Mouse (Mus musculus): Measurements from ENCODE around the gene Gtf3c1.
"Not testable (repeated sequence)": the region's sequence is repeated elsewhere in the genome, so short reads cannot be mapped to it uniquely, and the experiment has no call there.

Gtf3c1 gene

GRCm38 (mm10) chr7:125707593-125708022 lies at the start of gene Gtf3c1, which contains the start of gene D430042O09Rik:
Gene Gtf3c1 (minus strand): TSS chr7:125707780.
Gene D430042O09Rik (plus strand): TSS chr7:125707888.
- peak; percentile 100 for DNase-seq (ENCODE audit: low spot score in 2 of 2)

GRCm38 (mm10) chr7:125756806-125757205 lies 49.2 kb upstream of the Gtf3c1 start:
- no peak for DNase-seq (ENCODE audit: low spot score in 2 of 2)

GRCm38 (mm10) chr7:125753326-125753715 lies 45.7 kb upstream of the Gtf3c1 start:
- DNase-seq (ENCODE audit: low spot score in 2 of 2) = peak; percentile 24 to 35

- no peak for DNase-seq (ENCODE audit: low spot score in 2 of 2)
Measured at GRCm38 (mm10) chr7:125752699-125753325, 45.2 kb upstream of the Gtf3c1 start.

- DNase-seq (ENCODE audit: low spot score in 2 of 2) = no peak
Measured at GRCm38 (mm10) chr7:125748186-125748585, 40.6 kb upstream of the Gtf3c1 start.

- no peak for DNase-seq (ENCODE audit: low spot score in 2 of 2)
Measured at GRCm38 (mm10) chr7:125747316-125747690, 39.7 kb upstream of the Gtf3c1 start.

GRCm38 (mm10) chr7:125746621-125747315 lies 39.2 kb upstream of the Gtf3c1 start:
- no peak for DNase-seq (ENCODE audit: low spot score in 2 of 2)

GRCm38 (mm10) chr7:125744774-125745173 lies 37.2 kb upstream of the Gtf3c1 start:
- no peak for DNase-seq (ENCODE audit: low spot score in 2 of 2)

- peak; percentile 43 to 55 for DNase-seq (ENCODE audit: low spot score in 2 of 2)
Measured at GRCm38 (mm10) chr7:125741271-125741703, 33.7 kb upstream of the Gtf3c1 start.

- DNase-seq (ENCODE audit: low spot score in 2 of 2) = no peak
Measured at GRCm38 (mm10) chr7:125740521-125740920, 32.9 kb upstream of the Gtf3c1 start.

- DNase-seq (ENCODE audit: low spot score in 2 of 2) = no peak
Measured at GRCm38 (mm10) chr7:125736366-125737015, 28.9 kb upstream of the Gtf3c1 start.

GRCm38 (mm10) chr7:125733791-125734190 lies 26.2 kb upstream of the Gtf3c1 start:
- DNase-seq (ENCODE audit: low spot score in 2 of 2) = peak; percentile 15 to 17

GRCm38 (mm10) chr7:125731679-125732078 lies 24.1 kb upstream of the Gtf3c1 start:
- DNase-seq (ENCODE audit: low spot score in 2 of 2) = peak; percentile 18 to 20

- no peak for DNase-seq (ENCODE audit: low spot score in 2 of 2)
Measured at GRCm38 (mm10) chr7:125723189-125723972, 15.8 kb upstream of the Gtf3c1 start.

- DNase-seq (ENCODE audit: low spot score in 2 of 2) = no peak
Measured at GRCm38 (mm10) chr7:125722127-125722526, 14.5 kb upstream of the Gtf3c1 start.

GRCm38 (mm10) chr7:125721033-125721432 lies 13.5 kb upstream of the Gtf3c1 start:
- DNase-seq (ENCODE audit: low spot score in 2 of 2) = no peak

GRCm38 (mm10) chr7:125720370-125720769 lies 12.8 kb upstream of the Gtf3c1 start:
- peak; percentile 10 to 31 for DNase-seq (ENCODE audit: low spot score in 2 of 2)

GRCm38 (mm10) chr7:125717612-125718011 lies 10.0 kb upstream of the Gtf3c1 start:
- DNase-seq (ENCODE audit: low spot score in 2 of 2) = no peak

- DNase-seq (ENCODE audit: low spot score in 2 of 2) = peak; percentile 31 to 44
Measured at GRCm38 (mm10) chr7:125716724-125717123, 9.1 kb upstream of the Gtf3c1 start.

- DNase-seq (ENCODE audit: low spot score in 2 of 2) = no peak
Measured at GRCm38 (mm10) chr7:125714803-125715202, 7.2 kb upstream of the Gtf3c1 start.

- DNase-seq (ENCODE audit: low spot score in 2 of 2) = not testable (repeated sequence)
Measured at GRCm38 (mm10) chr7:125713542-125714055, 6.0 kb upstream of the Gtf3c1 start.

- DNase-seq (ENCODE audit: low spot score in 2 of 2) = no peak
Measured at GRCm38 (mm10) chr7:125708100-125708499, 520 bp upstream of the Gtf3c1 start.

All from heart, adult 9 months (tissue).